Mouse (Mus musculus): Measurements from ENCODE around the gene Arid1a. TPM values are rescaled to one million over a fixed set of nuclear protein-coding genes. Genes with fewer than 3 reads are reported as not detected.

Arid1a gene
- polyA plus RNA-seq (2012; rRNA removed) = 26.3 and 41.5 TPM in 2 replicates

- DNase-seq (ENCODE audit: low spot score) = peak; percentile 90
Observed at GRCm38 (mm10) chr4:133756514-133757268, at the start of gene Arid1a. TSS of gene Arid1a (minus strand) at chr4:133756769.

DNA sequence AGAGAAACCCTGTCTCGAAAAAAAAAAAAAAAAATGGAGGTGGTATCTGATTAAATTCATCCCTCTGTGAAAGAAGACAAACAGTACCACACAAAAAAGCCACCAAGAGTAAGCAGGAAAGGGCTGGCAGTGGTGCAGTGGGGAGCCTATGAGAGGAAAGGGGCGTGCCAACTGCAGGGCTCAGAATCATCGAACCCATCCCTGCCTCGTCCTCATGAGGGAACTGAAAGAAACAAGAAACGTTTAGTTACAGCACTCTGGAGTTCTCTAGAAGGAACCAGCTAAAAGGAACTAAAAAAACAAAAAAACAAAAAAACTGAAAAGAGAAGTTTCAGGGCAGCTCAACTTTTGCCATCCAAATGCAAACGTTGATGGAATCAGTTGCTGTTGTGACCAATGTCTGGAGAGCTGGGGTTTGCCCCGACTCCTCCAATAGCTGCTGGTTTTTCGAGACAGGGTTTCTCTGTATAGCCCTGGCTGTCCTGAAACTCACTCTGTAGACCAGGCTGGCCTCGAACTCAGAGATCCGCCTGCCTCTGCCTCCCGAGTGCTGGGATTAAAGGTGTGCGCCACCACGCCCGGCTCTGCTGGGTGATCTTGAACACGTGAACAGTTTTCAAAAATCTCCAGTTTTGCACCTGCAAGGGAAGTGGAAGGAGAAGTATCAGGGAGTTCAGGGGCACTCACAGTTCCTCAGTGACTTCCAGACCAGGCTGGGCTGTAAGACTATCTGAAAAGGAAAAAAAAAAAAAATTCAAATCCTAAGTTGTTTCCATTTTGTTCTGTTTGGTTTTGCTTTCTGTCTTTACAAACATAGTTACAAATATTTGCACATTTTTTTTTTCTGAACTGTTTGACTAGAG is 48.1 kb upstream of the Arid1a start:
- DNase-seq (ENCODE audit: low spot score) = no peak

- DNase-seq (ENCODE audit: low spot score) = no peak
Observed at GRCm38 (mm10) chr4:133800589-133800988, 44.0 kb upstream of the Arid1a start.

- no peak for DNase-seq (ENCODE audit: low spot score)
Observed at GRCm38 (mm10) chr4:133793269-133793668, 36.7 kb upstream of the Arid1a start.

GRCm38 (mm10) chr4:133774570-133775554 is 18.3 kb upstream of the Arid1a start:
- peak; percentile 56 for DNase-seq (ENCODE audit: low spot score)

DNA sequence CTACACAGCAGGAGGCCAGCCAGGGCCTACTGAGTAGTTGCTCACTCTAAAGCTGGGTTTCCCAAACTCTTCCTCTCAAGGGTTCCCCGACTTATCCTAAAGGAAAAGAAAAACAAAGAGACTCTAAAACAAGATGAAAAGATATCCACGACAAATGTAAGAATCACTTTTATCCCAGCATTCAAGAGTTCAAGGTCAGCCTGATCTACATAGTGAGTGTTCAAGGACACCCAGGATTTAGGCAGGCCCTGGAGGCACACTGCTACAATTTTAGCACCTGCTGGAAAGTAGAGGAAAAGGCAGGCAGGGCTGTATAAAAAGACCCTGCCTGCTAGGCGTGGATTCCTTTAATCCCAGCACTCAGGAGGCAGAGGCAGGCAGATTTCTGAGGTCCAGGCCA is 12.6 kb upstream of the Arid1a start:
- no peak for DNase-seq (ENCODE audit: low spot score)

GRCm38 (mm10) chr4:133763112-133763511 is 6.5 kb upstream of the Arid1a start:
- DNase-seq (ENCODE audit: low spot score) = no peak

GRCm38 (mm10) chr4:133759659-133760058 is 3.1 kb upstream of the Arid1a start:
- DNase-seq (ENCODE audit: low spot score) = no peak

GRCm38 (mm10) chr4:133757269-133757835 is 783 bp upstream of the Arid1a start:
- DNase-seq (ENCODE audit: low spot score) = no peak

DNA sequence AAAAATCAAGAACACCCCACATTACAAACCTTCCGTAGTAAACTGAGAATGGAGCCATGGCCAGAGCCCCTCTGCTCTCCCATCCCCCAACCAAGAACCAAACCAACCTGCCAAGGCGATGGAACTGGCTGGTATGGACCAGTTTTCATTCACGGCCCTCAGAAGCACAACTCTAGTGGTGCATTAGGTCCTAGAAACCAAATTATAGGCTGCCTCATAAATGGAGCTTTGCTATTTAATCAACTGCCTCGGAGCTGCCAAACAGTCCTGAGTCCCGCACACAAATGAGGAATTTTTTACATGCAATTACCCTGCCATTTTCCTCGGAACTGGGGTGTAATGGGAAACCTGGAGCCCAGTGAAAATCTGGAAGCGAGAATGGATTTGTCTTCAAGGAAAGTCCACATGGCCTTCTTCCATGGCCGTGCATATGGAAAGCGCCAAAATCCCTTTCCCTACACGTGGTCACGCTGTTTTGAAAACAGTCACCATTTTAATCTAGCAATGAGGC is 653 bp downstream of the Arid1a start:
- DNase-seq (ENCODE audit: low spot score) = no peak

- no peak for DNase-seq (ENCODE audit: low spot score)
Observed at GRCm38 (mm10) chr4:133754871-133755765, 1.5 kb downstream of the Arid1a start.

DNA sequence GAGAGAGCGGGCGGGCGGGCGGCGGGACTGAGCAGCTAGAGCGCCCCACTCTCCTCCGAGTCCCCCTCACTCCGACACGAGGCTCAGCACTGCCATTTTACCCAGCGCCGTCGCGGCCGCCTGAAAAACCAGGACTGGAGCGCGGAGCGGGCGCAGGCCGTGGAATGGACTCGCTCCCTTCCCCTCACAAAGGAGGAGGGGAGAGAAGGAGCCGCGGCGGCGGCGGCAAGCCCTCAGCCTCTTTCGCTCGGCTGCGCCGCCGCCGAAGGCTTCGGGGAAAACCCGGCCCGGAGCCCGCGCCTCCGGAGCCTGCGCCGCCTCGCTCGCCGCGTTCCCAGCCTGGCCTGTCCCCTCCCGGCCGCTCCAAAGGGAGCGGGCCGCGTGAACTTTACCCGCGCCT is 2.3 kb downstream of the Arid1a start:
- peak; percentile 98 for DNase-seq (ENCODE audit: low spot score)

DNA sequence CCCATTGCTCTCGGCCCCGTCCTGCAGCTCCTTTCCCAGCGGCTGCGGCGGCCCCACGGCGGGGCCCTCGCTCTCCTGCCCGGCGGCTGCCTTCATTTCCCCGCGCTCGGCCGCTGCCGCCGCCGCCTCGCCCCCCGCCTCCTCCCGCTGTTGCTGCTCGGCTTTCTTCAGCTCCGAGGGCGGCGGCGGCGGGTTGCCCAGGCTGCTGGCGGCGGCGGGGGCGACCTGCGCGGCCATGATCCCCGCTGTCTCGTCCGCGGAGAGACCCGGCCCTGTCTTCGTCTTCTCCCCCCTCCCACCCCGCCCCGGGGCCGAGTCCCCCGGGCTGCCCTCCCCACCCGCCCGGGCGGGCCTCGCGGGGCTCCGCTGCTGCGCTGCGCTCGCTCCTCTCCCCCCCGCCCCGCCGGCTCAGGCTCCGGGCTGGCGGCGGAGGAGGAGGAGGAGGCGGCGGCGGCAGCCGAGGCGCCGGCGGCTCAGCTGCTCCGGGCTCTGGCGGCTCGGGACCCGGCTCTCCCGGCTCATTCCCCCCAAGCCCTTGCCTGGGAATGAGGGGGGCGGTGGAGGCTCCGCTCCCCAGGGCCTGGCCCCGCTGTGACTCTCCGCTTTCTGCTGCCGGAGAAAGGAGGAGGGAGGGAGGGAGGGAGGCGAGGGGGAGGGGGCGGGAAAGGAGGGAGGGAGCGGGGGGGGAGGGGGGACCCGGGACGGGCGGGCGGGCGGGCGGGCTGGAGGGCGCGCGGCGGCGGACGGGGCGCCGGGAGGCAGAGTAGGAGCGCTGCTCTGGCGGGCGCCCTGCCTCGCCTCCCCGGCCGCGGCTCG is 3.0 kb downstream of the Arid1a start:
- peak; percentile 77 for DNase-seq (ENCODE audit: low spot score)

DNA sequence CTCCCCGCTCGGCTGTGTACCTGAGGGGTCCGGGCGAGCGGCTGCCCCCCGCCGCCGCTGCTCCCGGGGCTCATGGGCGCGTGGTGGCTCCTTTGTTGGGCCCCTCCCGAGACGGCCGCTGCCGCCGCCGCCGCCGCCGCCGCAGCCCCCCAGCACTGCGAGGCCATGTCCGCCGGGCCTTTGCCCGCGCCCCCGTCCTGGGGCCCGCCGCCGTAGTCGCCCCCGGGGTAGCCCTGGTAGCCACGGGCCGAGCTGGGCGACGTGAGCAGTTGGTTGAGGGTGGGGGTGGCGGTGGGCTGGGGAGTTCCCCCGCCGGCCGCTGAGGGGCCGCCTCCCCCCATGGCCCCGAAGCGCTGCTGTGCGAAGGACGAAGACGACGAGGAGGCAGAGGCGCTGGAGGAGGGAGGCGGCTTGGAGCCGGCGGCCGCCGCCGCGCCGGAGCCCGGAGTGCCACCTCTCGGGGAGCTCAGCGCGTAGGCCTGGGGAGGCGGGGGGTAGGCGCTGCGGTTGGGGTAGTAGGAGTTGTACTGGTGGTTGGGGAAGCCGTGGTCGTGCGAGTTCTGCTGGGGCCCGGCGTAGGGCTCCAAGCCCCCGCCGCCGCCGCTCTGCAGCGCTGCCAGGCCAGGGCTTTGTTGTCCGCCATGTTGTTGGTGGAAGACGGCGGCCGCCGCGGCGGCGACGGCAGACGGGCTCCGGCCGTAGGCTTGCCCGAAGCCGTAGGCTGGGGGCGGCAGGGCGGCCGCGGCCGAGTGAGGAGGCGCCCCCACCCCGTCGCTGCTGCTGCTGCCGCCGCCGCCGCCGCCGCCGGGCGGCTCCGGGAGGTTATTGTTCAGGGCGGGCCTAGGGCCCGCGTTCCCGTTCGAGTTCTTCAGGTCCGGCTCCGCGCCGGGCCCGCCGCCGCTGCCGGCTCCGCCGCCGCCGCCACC is 3.9 kb downstream of the Arid1a start:
- peak; percentile 57 for DNase-seq (ENCODE audit: low spot score)

- DNase-seq (ENCODE audit: low spot score) = peak; percentile 35
Observed at GRCm38 (mm10) chr4:133751521-133752448, 4.8 kb downstream of the Arid1a start.

DNA sequence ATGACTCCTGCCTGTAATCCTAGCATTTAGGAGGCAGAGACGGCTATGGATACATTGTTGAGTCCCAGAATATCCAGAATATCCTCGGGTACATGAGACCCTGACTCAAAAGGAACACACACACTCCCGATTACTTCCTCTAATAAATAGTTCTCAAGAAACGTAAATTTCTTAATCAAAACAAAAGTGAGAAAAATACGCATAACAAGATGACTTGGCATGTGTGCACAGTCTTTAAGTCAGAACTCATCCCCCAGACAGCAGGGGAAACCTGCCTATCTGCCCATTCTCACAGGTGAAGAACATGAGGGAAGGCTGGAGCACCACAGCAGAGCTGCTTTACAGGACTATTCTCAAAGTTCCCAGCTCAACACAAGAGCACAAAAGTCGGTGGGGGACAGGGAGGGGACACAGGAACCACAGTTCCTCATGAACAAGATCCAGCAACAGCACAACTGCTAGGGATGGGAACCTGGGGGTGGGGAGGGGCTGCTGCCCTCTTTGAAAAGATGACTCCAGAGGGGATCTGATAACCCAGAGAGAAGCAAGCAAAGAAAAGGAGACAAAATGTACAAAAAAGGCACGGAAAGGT is 6.3 kb downstream of the Arid1a start:
- no peak for DNase-seq (ENCODE audit: low spot score)

DNA sequence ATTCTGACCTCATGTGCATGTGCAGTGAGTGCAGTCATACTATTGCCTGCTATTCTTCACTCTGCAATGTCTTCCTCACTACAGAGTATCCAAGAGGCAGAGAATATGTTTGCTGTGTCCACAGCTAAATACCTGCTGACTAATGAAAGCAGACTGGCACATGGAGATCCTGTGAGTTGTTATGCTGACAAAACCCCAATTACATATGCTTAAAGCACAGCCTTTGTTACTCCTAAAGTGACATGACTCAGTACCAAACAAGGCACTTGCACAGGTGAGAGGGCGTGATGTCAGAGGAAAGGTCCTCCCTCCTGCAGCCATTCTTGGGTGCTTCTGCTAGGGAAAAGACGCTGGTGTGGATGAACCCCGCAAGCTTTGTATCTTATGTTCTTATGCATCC is 21.3 kb downstream of the Arid1a start:
- DNase-seq (ENCODE audit: low spot score) = no peak

All from urinary bladder, adult 2 months (tissue).